Mouse (Mus musculus) testis, postnatal 14 days (tissue): ENCODE results near the gene Ssrp1.
A peak's percentile ranks its signal among the peaks of the same experiment; 100 is the strongest.

Source experiments
- DNase-seq: peaks from one replicate; pipeline ENCODE4 v3.0.0; 2021; ENCODE audit warnings: low spot score

Ssrp1 gene

DNA sequence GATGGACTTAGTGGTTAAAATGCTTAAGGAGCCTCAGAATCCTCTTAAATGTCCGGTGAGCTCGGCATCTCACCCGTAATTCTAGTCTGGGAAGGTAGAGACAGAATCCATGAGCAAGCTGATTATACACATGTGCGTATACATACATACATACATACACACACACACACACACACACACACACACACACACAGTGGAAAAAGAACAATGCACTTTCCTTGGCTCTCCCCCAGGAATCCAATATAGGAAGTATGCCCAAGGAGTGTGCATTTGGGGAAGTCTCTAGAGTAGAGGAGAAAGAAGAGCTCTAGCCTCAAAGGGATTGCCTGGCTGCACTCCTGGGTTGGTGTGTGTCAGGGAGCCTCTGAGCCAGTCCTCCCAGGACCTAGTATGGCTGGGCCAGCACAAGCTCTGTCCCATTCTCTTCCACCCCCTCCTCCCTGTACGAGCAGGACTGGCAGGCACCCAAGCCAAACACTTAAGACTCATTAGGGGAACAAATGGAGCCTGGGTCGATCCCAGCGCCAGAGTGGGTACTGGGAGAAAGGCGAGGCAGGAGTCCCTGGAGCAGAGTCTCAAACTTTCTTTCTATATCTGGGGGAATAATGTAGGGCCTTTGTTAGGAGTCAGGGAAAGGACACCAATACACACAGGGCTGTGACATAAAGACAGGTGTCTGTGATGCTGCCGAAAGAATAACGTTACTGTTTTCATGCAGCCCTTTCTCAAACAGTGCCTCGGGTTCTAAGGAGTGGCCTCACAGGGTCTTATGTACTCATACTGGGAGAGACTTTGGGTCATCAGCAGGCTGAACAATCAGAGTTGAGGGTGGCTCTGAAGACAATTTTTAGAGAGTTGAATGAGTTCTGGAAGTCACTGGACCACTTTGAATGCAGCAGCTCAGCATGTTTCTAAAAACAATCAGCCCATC, 51.9 kb downstream of the Ssrp1 start:
- peak; percentile 50 for DNase-seq

DNA sequence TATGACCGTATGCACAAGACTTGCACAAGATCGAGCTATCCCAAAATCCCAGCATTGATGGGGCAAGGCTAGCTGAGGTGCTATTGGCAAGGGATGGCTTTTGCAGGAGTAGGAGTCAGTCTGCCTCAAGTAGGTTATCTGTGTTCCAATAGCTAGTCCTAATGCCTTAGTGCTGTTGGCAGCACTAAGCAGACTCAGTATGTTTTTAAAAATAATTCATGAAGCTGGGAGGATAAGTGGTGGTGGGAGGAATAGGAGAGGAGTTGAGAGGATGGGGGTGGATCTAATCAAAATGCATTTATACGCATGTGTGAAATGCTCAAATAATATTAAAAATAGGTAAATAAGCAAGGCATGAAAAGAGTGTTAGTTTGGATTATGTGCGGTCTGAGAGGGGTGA, 54.3 kb downstream of the Ssrp1 start:
- DNase-seq = no peak

DNA sequence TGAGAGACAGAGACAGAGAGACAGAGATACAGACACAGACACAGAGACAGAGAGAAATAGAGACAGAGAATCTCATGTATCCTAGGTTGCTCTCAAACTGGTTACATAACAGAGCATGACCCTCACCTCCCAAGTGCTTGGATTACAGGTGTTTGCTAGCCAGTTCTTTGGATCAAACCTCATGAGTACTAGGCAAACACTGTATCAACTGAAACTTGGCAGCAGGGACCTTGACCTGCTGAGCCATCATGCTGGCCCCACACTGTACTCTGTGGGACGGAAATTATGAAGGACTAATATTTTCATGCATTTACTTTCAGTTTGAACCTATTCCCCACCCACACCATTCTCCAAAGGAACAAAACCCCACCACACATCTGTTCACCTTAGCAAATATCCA, 56.3 kb downstream of the Ssrp1 start:
- DNase-seq = no peak

DNA sequence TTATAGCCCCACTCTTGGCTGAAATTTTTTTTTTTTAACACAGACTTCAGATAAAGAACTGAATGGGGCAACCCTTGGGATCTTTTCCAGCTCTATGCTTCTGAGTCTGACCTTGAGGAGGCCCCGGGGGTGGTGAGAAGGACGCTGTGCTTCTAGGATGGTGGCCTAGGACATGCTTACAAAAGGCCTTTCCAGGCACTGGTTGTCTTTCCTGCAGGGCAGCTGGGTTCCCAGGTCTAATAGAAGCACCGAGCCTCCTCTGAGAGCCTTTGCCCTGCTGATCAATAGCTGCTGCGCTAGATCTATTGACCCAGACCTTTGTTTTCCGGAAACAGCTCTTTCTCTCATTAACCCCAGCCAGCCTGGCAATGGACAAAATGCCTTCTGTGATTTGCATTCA, 58.9 kb downstream of the Ssrp1 start:
- DNase-seq = no peak
